Mouse (Mus musculus) kidney, postnatal 0 days (tissue): ENCODE data around the gene Zfp219. TPM values are rescaled to one million over a fixed set of nuclear protein-coding genes. Genes with fewer than 3 reads are reported as not detected.
A peak's percentile ranks its signal among the peaks of the same experiment; 100 is the strongest.

Experiments used
- ATAC-seq: fragments of 200-750 bp; cut with Nextera tagmentation; replicated peaks from 2 replicates; pipeline ENCODE4 v1.8.0; 2017; ENCODE audit warnings: low read depth, moderate number of reproducible peaks, moderate TSS enrichment, moderate library complexity; ENCODE audit not compliant: low FRiP score
- DNase-seq: peaks from one replicate; pipeline ENCODE4 v3.0.0-alpha.2; 2016; ENCODE audit warnings: low spot score
- H3K27ac ChIP-seq: fragments of 300-500 bp; sonication (generic); 2 replicates; pipeline ENCODE4 v1.5.1; 2014; ENCODE audit warnings: mild to moderate bottlenecking
- H3K27me3 ChIP-seq: fragments of 300-500 bp; sonication (generic); 2 replicates; pipeline ENCODE4 v1.6.1; 2014; ENCODE audit warnings: low read length, mixed read lengths; ENCODE audit not compliant: insufficient read depth
- H3K36me3 ChIP-seq: fragments of 300-500 bp; sonication (generic); 2 replicates; pipeline ENCODE4 v1.6.1; 2014; ENCODE audit warnings: low read length, mixed read lengths; ENCODE audit not compliant: insufficient read depth
- H3K4me1 ChIP-seq: fragments of 300-500 bp; sonication (generic); replicated peaks from 2 replicates; pipeline ENCODE4 v1.6.1; 2014; ENCODE audit warnings: antibody characterized with exemption, low read length, mixed read lengths; ENCODE audit not compliant: insufficient read depth
- H3K4me2 ChIP-seq: fragments of 300-500 bp; sonication (generic); 2 replicates; pipeline ENCODE4 v1.6.1; 2014; ENCODE audit warnings: mild to moderate bottlenecking, low read length, moderate library complexity, mixed read lengths
- H3K4me3 ChIP-seq: fragments of 300-500 bp; sonication (generic); replicated peaks from 2 replicates; pipeline ENCODE4 v1.5.1; 2014; ENCODE audit warnings: low read depth, low read length
- H3K9ac ChIP-seq: fragments of 300-500 bp; sonication (generic); 2 replicates; pipeline ENCODE4 v1.6.1; 2014; ENCODE audit warnings: low read depth, low read length
- H3K9me3 ChIP-seq: fragments of 300-500 bp; sonication (generic); replicated peaks from 2 replicates; pipeline ENCODE4 v1.6.1; 2016; ENCODE audit warnings: low read length, inconsistent platforms, mixed read lengths
- CTCF ChIP-seq: IDR thresholded peaks from 2 replicates; pipeline ENCODE4 v1.5.1; 2016; ENCODE audit warnings: antibody characterized with exemption, low read depth, mild to moderate bottlenecking, moderate library complexity
- WGBS: fragments of 180-500 bp; shearing (Covaris S2); extraction: QIAGEN DNeasy Blood & Tissue Kit; methylation state at CpG from one replicate; pipeline ENCODE4 v1.1.7; 2014; 5-methylcytosine and 5-hydroxymethylcytosine counted together
- polyA plus RNA-seq: library from polyadenylated mRNA; unstranded; fragments of >200 nt; fragmentation: Nextera tagmentation; extraction: Ambion mirVana; gene quantifications from 2 replicates; pipeline ENCODE4 v1.2.1, GENCODE M21; 2015

Zfp219 gene
- polyA plus RNA-seq, 1 experiment from 2014 or later, result 35.8 TPM

DNA sequence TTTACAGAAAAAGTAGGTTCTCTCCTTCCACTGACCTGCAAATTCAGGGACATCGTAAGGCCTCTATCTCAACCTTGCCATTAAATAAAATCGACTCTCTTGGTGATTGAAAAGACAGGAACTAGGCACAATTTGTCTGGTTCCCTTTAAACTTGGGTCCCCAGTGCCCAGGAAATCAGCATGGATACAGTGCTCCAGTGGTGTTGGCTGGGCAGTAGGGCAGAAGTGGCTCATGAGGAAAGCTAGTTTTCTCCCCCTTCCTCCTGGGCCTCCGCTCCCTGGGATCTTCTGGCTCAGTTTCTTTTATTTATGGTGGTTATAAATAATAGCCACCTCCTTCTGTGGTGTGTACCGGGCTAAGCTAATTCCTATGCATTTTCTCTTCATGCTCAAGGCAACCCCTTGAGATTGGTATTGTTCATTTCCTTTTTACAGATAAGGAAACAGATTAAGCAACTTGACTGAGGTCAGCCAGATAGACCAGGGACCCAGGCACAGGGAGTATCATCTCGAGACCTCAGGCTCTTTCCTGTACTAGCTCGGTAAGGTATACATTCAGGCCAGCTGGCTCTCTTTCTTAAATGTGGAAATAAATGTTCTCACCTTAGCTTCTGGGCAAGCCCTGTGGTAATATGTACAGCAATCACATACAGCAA is 5.0 kb downstream of the Zfp219 start, which contains the start of gene Tmem253:
Tmem253 (plus strand) TSS at position 214 of the 656 bp plus-strand sequence.
- ATAC-seq, result no peak
- Histone ChIP-seq H3K27ac (peak within 1 kb of the TSS; percentile 97), H3K4me2 (peak within 1 kb of the TSS; percentile 67), H3K27me3 (no peaks in the 10 kb centered on the region), H3K9ac (peak within 1 kb of the TSS; percentile 91), H3K9me3 (no peaks in the 10 kb centered on the region), H3K4me3 (peak within 1 kb of the TSS; percentile 84), H3K36me3 (no peaks in the 10 kb centered on the region), H3K4me1 (peaks cover 37% of the 10 kb centered on the region)
- 13% methylated on average over 6 of the region's 6 CpGs for WGBS
- DNase-seq, result no peak
- TF ChIP-seq CTCF, result no peak

DNA sequence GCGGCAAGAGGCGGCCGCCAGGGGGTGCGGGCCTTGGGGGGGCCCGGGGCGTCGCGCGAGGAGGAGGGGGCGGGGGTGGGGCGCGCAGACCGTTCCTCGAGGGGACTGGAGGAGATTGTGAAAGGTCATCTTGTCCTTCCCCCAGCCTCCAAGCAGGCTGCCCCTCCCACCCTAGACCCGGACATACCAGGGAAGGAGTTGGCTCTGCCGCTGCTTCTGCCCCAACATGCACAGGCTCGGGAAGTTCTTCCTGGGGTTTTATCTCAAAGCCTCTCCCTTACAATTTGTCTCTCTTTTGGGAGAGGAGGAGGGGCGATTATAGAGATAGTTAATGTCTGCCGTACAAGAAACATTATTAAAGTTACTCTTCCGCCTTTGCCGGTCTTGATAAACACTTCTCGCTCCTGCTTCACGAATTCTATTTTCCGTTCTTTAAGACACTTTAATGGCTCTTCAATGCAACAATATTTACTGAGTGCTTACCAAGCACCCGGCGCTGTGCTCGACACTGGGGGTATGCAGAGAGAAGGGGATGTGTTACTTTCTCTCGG is 5.7 kb downstream of the Zfp219 start:
- H3K9me3 ChIP-seq, result no peaks in the 10 kb centered on the region
- H3K36me3 ChIP-seq, result no peaks in the 10 kb centered on the region
- under 1% methylated on average over 16 of the region's 28 CpGs for WGBS
- H3K4me1 ChIP-seq, result peaks cover 38% of the 10 kb centered on the region
- ATAC-seq (peak; percentile 29), DNase-seq (peak; percentile 89)
- H3K4me2 ChIP-seq, result peak overlapping the region; percentile 67
- H3K27me3 ChIP-seq, result no peaks in the 10 kb centered on the region
- peak overlapping the region; percentile 97 for H3K27ac ChIP-seq
- H3K9ac ChIP-seq, result peak overlapping the region; percentile 91
- no peak for TF ChIP-seq CTCF
- H3K4me3 ChIP-seq, result peak overlapping the region; percentile 84

DNA sequence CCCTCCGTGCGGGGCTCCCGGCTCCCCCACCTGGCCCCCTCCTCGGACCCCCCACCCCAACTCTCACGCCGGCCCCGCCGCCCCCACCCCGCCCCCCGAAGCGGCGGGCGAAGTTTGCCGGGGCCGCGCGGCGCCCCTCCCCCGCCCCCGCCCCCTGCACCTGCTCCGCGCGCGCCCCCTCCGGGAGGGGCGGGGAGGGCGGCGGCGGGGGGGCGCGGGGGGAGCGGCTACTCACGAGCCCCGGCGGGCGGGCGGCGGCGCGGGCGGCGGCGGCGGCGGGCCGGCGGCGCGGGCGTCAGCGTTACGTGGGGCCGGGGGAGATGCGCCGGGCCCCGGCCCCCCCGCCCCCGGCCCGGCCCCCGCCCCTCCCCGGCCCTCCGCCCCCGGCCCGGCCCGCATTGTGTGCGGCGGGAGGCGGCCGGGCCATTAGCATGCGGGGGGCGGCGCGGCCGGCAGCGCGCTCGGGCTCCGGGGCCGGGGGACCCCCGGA is 6.2 kb downstream of the Zfp219 start:
- Histone ChIP-seq H3K4me3 (peak overlapping the region; percentile 84), H3K27ac (peak overlapping the region; percentile 97), H3K4me2 (peak overlapping the region; percentile 67), H3K27me3 (no peaks in the 10 kb centered on the region), H3K9me3 (no peaks in the 10 kb centered on the region), H3K36me3 (no peaks in the 10 kb centered on the region), H3K4me1 (peaks cover 40% of the 10 kb centered on the region), H3K9ac (peak overlapping the region; percentile 91)
- no peak for DNase-seq
- WGBS, result under 1% methylated on average over 26 of the region's 80 CpGs
- ATAC-seq, result peak; percentile 14
- TF ChIP-seq CTCF, result no peak

DNA sequence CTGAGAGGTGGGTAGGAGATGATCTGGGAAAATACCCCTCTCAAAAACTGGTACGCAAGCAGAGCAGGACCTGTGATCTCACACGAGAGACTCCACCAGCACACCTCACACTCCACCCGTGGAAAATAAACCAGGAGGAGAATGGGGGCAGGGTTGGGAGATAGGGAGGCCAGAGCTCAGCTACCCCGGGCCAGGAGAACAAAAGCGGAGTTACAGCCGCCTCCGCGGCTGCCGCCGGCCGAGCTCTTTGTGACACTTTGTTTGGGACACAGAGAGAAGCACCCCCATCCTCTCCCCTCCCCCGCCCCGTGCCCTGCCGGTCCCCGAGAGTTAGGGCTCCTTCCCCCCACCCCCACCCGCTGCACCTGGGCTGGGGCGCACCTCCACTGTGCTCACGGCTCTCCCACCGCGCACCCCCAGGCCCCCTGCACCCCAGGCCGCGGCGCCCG is 6.7 kb downstream of the Zfp219 start:
- ATAC-seq (no peak; the same call in 1 of the 2 replicates), DNase-seq (peak; percentile 69)
- Histone ChIP-seq H3K36me3 (no peaks in the 10 kb centered on the region), H3K4me2 (peak overlapping the region; percentile 67), H3K4me3 (peak overlapping the region; percentile 84), H3K27me3 (no peaks in the 10 kb centered on the region), H3K9ac (peak overlapping the region; percentile 91), H3K27ac (peak overlapping the region; percentile 97), H3K4me1 (peaks cover 41% of the 10 kb centered on the region), H3K9me3 (no peaks in the 10 kb centered on the region)
- 2% methylated on average over 15 of the region's 24 CpGs for WGBS
- no peak for TF ChIP-seq CTCF

DNA sequence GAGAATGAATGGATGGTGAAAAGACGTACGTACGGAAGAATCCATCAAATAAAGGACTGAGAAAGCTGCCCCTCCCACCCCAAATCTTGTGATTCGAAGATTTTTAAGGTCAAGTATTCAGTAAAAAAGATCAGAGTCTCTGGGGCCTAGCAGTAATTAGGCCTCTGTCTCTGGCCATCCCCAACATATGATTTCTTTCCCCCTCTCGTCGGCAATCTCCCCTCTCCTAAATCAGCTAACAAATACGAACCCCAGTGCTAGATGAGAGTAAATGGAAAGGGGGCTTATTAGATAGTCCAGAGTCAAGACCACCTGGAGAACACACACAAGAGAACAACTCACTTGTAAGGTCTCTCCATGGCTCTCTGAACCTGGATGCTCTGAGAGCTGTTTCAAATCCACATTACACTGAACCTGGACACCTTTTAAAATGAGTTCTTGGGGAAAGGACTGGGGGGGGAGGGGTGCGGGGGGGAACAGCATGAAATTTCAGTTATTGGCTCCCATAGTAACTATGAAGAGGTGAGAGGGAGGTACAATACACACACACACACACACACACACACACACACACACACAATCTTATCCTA is 7.4 kb downstream of the Zfp219 start:
- Histone ChIP-seq H3K27me3 (no peaks in the 10 kb centered on the region), H3K4me2 (peak overlapping the region; percentile 67), H3K4me1 (peaks cover 37% of the 10 kb centered on the region), H3K9ac (peak overlapping the region; percentile 91; the same call in 1 of the 2 replicates), H3K36me3 (peaks cover 6% of the 10 kb centered on the region; the same call in 1 of the 2 replicates), H3K27ac (peak overlapping the region; percentile 97), H3K4me3 (peak overlapping the region; percentile 84; the same call in 1 of the 2 replicates), H3K9me3 (no peaks in the 10 kb centered on the region)
- 56% methylated on average over 8 of the region's 8 CpGs for WGBS
- TF ChIP-seq CTCF, result no peak
- ATAC-seq (no peak), DNase-seq (no peak)

DNA sequence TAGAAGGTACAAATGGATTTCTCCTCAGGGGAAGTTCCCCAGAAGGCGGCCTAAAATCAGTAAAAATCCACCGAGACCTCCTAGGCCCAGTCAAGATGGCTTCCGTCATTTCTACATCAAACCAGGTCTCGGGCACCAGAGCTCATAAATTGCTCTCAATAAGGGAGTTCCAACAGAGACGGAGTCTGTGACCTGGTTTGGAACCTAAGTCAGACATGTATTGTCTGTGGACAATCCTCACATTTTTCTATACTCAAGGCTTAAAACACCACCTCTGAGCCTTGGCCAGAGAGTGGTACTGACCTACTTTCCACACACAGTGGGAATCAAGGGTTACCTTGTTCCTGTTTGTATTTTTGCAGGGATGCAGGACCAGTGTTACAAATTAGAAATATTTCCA is 8.0 kb downstream of the Zfp219 start:
- no peak for DNase-seq
- no peak for ATAC-seq
- 70% methylated on average over 5 of the region's 5 CpGs for whole genome bisulfite sequencing
- Histone ChIP-seq H3K4me2 (no peak overlapping the region), H3K36me3 (peaks cover 7% of the 10 kb centered on the region; the same call in 1 of the 2 replicates), H3K27me3 (no peaks in the 10 kb centered on the region), H3K27ac (peak overlapping the region; percentile 47; the same call in 1 of the 2 replicates), H3K9ac (no peak overlapping the region), H3K4me1 (peaks cover 34% of the 10 kb centered on the region), H3K9me3 (no peaks in the 10 kb centered on the region), H3K4me3 (no peak overlapping the region)
- TF ChIP-seq CTCF, result no peak
